Mouse (Mus musculus): ENCODE data around the gene Col1a2. TPM values are rescaled to one million over a fixed set of nuclear protein-coding genes. Genes with fewer than 3 reads are reported as not detected.

The Col1a2 gene
- total RNA-seq, 2 experiments from 2014 or later: 123 to 220 TPM

DNA sequence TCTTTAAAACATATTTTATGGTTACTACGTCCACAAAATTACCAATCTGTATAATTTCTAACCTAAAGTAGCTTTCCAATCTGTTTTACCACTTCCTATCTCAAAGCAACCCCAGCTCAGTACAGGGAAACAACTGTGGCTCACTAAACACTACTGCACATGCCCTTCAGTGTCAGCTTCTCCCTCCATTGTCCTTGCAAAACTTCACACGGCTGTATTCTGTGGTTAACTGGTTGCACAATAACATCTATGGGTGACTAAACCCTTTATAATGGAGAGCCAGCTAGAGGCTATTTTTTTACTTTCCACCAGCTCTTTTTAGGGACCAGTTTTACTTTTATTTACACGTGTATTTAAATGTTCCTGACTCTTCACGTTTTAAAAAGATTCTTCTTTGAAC is 83.3 kb downstream of the Col1a2 start:
- peak; percentile 25 to 28 for DNase-seq

DNA sequence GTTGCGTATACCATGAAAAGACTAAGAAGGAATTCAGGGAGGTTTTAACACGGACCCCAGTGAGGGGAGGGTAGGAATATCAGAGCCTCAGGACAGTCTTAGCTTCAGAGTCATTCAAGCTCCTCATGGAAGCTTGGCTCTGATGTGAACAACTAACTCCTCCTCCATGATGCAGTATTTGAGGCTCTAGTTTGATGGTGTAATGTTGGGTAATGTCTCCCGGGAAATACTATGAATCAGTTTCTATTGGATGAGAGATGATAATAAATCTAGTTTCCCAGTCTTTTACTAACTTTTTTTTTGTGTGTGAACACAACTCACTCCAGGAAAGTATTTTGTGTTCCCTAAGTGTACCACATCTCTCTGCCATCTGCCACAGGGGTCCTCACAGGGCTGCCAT is 84.1 kb downstream of the Col1a2 start:
- no peak for DNase-seq

DNA sequence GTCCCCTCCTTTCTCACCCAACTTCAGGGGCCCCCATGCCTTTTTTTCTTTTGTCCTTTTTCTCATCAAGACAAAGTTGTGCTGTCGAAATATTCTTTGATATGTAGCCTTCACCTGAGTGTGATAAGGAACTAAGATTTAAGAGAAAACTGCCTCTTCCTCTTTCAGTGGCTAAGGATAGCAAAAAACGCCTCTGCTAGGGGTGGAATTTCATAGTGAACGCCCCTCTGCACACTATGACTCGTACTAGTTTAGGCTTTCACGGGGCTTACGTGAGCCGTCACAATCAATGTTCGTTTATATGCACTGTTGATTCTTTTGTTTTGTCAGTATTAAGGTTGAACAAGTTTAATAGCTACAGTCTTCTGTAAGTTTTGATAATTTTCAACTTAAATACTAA is 85.5 kb downstream of the Col1a2 start:
- no peak for DNase-seq

Other genes with a start within 250 kb of the Col1a2 start
- gene Casd1, start 96.0 kb downstream of the Col1a2 start, total RNA-seq (2021): 10 to 100 TPM; 31.2 to 47.8 TPM
- gene Sgce, start 242.4 kb downstream of the Col1a2 start, total RNA-seq (2021): 10 to 100 TPM; 65.9 to 67.1 TPM
- gene Peg10, start 242.5 kb downstream of the Col1a2 start, total RNA-seq (2021): 100 to 1,000 TPM; 326 to 473 TPM